Mouse (Mus musculus): Measurements from ENCODE around the gene Oas1h.
A peak's percentile ranks its signal among the peaks of the same experiment; 100 is the strongest.

DNA sequence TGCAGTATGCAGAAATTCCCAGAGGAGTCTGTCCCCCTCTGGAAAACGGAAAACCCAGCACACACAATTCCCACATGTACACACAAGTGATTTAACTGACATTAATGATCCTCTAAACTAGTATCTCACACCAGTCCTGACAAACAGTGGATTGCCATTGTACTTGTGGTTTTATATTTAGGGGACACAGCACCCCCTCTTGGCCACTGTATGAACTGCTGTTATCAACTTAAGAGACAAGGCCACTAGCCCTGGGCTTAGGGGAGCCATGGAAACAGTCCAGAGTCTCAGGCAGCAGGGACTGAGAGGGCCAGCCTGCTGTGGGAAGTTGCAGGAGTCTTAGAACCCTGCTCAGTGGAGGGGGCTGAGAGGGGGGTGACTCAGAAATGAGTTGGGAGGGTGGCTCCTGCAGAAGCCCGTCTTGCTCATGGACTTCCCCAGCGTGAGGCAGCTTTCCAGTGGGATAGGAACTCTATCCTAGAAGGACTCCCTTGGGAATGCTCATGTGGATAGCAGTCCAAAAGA, 4.2 kb downstream of the Oas1h start:
- TF ChIP-seq CTCF (IDR thresholded peaks at IDR 0.05 in 2 of 3, conservative IDR thresholded peaks at IDR 0.05 in 1 of 3; ENCODE audit: control insufficient read depth in 1 of 3, insufficient read depth in 1 of 3, low read depth in 2 of 3, low read length in 3 of 3, poor library complexity in 1 of 3, severe bottlenecking in 1 of 3) (peak in 2 of 3 experiments; percentile 31 to 54; a peak in 4 of 6 replicates), POLR2AphosphoS2 (IDR thresholded peaks at IDR 0.05; ENCODE audit: low read length) (no peak), CHD2 (IDR thresholded peaks at IDR 0.05; ENCODE audit: low read length) (no peak), ZC3H11A (IDR thresholded peaks at IDR 0.05; ENCODE audit: low read depth, low read length) (no peak), NRF1 (IDR thresholded peaks at IDR 0.05; ENCODE audit: insufficient read depth, low read depth, low read length, poor library complexity, severe bottlenecking) (no peak), HCFC1 (IDR thresholded peaks at IDR 0.05; ENCODE audit: low read depth, low read length) (no peak), TCF12 (IDR thresholded peaks at IDR 0.05; ENCODE audit: low read depth, low read length) (no peak), POLR2A (IDR thresholded peaks at IDR 0.05; ENCODE audit: control insufficient read depth in 1 of 2, insufficient read depth in 1 of 2, low read depth in 1 of 2, low read length in 2 of 2, poor library complexity in 1 of 2) (no peak), MAZ (IDR thresholded peaks at IDR 0.05; ENCODE audit: low read depth, low read length) (no peak), USF2 (IDR thresholded peaks at IDR 0.05; ENCODE audit: borderline replicate concordance in 1 of 2, insufficient read depth in 1 of 2, low read depth in 1 of 2, low read length in 2 of 2) (no peak), MAX (IDR thresholded peaks at IDR 0.05; ENCODE audit: low read length) (no peak), JUND (IDR thresholded peaks at IDR 0.05; ENCODE audit: low read depth, low read length) (no peak), UBTF (IDR thresholded peaks at IDR 0.05; ENCODE audit: borderline replicate concordance, insufficient read depth, low read depth, low read length) (no peak)

Measured in MEL (cell line).